Mouse (Mus musculus): ENCODE data around the gene Pdzrn3.

GRCm38 (mm10) chr6:101362268-101362667 is 15.4 kb downstream of the Pdzrn3 start:
- TF ChIP-seq TAL1 (conservative IDR thresholded peaks at IDR 0.05; ENCODE audit: low read depth, low read length) (no peak), CTCF (IDR thresholded peaks at IDR 0.05; ENCODE audit: low read depth, low read length) (no peak)
